Mouse (Mus musculus): ENCODE measurements around the gene Lyrm4. TPM values are rescaled to one million over a fixed set of nuclear protein-coding genes. Genes with fewer than 3 reads are reported as not detected.
A peak's percentile ranks its signal among the peaks of the same experiment; 100 is the strongest.
"Not testable (repeated sequence)": the region's sequence is repeated elsewhere in the genome, so short reads cannot be mapped to it uniquely, and the experiment has no call there.

Gene Lyrm4
- polyA plus RNA-seq, 1 experiment, result 16.8 TPM

DNA sequence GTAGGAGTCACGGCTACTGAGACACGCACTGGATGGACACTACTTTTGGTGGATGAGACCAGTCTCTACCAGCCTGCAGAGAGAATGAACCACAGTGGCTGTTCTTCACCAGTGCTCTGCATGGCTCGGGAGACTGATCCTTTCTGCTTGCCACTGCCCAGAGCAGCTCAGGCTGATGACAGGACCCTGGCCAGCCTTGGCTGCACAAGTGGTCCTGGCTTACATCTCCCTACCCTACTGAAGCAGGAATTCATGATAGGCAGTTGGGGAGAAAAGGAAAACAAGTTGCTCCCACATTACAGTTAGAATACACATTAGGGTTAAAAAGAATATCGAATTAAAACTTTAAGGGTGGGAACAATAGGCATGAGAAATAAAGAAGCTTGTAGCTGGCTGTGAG lies 119.7 kb downstream of the Lyrm4 start:
- no peak for DNase-seq (ENCODE audit: extremely low spot score in 1 of 2, low spot score in 1 of 2)

DNA sequence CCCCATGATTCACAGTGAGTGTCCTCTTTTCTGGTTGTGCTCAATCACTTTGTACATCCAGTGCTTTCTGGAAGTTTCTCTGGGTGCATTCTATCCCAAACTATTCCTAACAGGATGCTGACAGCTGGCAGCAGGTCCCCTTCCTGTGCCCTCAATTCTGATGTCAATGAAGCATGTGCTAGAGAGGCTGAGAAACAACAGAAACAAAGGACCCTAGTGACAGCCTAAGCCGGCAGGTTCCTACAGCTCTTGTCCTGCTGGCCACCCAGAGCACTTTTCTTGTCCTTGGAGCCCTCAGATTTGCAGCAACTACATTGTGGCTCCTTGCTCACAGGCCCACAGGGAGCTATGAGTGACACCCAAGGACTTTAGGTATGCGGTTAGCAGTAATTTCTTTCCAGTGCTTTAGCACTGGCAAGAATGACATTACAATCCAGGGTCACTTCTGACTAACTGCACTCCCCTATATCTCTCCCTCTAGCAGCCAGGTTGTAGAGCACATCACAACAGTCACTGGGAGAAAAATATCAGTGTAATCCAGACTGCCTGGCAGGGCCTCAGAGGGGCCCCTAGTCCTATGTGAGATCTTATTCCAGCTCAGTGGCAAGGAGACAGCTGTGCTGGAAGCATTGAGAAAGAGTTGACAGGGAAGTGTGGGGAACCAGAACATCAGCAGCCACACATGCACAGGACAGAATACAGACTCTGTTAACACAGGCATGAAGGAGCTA lies 121.5 kb downstream of the Lyrm4 start:
- no peak for DNase-seq (ENCODE audit: extremely low spot score in 1 of 2, low spot score in 1 of 2)

DNA sequence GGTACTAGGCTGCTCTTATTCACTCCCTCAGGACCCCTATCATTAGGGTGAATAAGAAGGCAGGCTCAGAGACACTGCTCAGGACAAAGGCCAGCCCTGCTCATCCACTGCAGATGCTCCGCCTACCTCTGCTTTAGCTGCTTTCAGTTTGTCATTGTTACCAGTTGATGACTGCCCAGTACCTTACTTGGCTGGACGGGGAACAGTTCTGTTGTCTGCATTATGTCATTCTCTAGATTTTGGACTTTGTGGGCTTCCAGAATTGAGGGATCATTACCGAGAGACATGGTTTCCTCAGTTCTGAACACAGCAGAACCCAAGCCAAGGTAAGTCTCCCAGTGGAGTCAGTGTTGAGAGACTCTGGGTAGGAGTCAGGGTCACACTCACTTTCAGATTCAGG lies 122.1 kb downstream of the Lyrm4 start:
- no peak for DNase-seq (ENCODE audit: extremely low spot score in 1 of 2, low spot score in 1 of 2)

DNA sequence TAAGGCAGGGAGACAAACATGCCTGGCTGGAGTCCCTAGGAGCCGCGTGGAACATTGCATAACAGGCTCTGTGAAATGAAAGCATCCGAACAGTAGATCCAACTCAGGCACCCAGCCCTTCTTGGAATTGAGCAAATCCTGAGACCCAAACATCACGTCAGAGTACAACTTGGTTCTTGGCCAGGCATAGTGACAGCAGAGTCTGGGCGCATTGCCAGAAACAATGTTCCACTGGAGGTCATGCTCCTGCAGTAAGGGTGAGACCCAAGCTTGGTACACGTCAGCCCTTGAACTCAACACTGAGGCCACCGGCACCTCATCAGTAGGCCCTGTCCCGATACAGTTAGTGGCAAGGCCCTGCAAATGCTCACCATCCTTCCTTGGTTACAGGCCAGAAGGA lies 123.3 kb downstream of the Lyrm4 start:
- peak; percentile 47 to 62 for DNase-seq (ENCODE audit: extremely low spot score in 1 of 2, low spot score in 1 of 2)

DNA sequence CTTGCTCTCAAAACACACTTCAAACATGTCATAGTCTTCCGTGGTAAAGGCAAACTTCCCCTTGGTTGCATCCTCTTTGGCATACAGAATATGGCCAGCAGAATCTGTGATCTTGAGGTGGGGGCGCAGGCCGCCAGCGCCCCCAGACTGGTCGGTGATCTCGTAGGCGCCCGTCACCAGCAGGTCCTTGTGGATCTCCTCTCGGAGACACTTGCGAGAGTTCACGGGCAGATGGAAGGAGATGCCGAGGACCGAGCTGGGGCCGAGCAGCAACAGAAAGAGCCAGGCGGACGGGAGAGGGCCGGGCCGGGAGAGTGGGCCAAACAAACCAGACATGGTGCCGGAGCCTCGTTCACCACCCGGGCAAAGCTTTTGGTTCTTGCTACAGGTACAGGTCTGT lies 126.1 kb downstream of the Lyrm4 start:
- DNase-seq (ENCODE audit: extremely low spot score in 1 of 2, low spot score in 1 of 2), result not testable (repeated sequence)

DNA sequence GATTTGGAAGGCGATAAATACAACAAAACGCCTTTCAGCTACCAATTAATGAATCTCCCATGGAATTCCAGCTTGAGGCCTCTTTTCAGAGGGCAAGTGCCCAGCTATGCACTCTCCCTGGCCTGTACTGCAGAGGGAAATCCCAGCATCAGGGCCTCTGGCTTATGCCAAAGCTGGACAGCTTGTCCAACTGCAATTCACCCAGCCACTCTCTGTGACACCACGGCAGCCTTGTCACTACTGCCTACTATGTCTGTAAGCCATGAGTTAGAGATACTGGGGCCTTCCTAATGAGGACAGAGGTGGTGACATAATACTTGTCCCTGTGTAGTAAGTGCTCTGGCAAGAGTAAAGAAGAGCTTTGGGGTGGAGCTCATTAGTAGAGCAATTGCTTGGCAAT lies 128.0 kb downstream of the Lyrm4 start:
- no peak for DNase-seq (ENCODE audit: extremely low spot score in 1 of 2, low spot score in 1 of 2)

DNA sequence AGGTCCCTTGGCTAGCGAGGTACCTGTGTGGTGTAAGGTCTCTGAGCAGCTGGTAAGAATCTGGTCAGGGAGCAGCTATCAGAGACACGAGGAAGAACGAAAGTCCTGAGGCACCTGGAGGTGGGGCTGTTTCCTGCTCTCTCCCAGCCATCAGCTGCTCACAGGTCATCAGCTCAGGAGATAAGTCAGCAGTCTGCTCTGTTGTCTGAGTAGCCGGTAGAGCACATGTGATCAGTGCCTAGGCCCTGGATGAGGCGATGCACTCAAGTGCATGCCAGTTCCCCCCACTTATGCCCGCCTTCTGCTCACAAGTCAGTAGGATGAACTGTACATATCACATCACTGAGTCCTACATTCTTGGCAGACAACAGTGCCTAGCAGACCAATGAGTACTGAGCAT lies 134.3 kb downstream of the Lyrm4 start:
- no peak for DNase-seq (ENCODE audit: extremely low spot score in 1 of 2, low spot score in 1 of 2)

DNA sequence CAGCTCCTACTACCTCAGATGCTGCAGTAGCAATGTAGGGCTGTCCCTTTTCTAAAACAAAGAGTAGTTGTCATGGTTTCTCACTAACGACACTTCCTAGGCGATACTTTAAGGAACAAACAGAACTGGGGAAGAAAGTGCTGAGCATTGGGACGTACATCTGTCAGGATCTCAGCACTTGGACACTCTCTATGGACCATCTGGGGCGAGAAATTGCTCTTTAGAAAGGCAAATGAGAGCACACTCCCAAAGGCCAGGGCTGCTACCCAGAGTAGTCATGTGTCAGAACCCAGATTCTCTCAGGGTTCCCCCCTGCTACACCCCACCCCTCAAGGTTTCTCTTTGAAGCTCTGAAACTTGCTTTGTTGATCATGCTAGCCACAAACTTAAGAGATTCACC lies 136.9 kb downstream of the Lyrm4 start:
- DNase-seq (ENCODE audit: extremely low spot score in 1 of 2, low spot score in 1 of 2), result no peak

DNA sequence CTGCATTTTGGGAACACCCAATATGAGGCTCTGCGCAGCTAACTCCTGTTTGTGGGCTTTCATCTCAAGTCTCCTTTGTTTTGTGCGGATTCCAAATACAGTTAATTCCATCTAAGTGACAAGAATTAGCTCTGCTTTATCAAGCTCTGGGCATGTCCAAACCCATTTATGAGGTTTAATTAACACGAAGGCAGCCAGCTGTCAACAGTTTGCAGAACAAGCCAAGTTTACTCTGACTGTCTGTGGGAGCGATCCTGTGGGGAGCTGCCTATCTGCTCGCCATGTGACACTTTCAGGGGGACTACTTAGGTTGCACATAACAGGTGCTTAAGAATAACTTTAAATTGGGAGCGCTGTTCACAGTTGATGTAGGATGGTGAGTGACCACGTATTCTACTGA lies 140.4 kb downstream of the Lyrm4 start:
- DNase-seq (ENCODE audit: extremely low spot score in 1 of 2, low spot score in 1 of 2), result no peak

DNA sequence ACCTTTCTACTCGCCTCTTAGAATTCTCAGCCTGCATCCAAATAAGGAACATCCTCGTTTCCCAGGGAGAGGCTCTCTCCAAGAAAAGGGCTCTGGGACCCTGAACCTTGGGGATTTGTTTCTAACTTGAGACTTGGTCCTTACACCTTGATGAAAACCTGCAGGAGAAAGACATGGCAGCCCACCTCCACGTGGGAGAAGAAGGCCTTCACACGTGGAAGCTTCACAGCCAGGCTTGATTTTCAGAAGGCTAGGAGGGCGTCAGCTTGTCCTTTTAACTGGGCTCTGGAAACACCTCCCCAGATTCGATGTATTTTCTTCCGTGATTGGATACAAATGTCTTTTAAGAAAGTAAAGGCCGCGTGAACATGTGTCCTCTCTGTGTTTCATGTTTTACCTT lies 147.5 kb downstream of the Lyrm4 start:
- no peak for DNase-seq (ENCODE audit: extremely low spot score in 1 of 2, low spot score in 1 of 2)

DNA sequence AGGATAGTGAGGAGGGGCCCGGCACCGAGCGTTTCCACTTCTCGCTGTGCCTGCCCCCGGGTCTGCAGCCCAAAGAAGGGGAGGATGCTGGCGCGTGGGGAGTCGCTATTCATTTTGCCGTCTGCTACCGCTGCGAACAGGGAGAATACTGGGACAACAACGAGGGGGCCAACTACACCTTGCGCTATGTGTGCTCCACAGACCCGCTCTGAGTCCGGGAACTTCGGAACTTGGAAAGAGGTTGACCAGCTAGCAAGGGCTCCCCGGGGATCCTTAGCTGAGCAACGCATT lies 147.9 kb downstream of the Lyrm4 start:
- no peak for DNase-seq (ENCODE audit: extremely low spot score in 1 of 2, low spot score in 1 of 2)

DNA sequence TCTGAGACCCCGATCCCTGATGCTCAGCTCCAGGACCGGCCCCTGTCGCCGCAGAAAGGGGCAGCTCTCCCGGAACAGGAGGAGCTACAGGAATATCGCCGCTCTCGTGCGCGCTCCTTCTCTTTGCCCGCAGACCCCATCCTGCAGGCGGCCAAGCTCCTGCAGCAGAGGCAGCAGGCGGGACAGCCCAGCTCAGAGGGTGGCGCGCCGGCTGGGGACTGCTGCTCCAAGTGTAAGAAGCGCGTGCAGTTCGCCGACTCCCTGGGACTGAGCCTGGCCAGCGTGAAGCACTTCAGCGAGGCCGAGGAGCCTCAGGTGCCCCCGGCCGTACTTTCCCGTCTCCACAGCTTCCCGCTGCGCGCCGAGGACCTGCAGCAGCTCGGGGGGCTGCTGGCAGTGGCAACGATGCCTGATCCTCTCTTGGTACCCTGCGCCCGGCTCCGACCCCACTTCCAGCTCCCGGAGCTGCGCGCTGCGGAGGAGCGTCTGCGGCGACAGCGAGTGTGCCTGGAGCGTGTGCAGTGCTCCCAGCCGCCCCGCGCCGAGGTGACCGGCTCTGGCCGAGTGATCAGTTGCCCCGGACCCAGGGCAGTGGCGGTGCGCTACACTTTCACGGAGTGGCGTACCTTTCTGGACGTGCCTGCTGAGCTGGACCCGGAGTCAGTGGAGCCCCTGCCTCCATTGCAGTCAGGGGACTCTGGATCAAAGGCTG lies 148.5 kb downstream of the Lyrm4 start:
- no peak for DNase-seq (ENCODE audit: extremely low spot score in 1 of 2, low spot score in 1 of 2)

DNA sequence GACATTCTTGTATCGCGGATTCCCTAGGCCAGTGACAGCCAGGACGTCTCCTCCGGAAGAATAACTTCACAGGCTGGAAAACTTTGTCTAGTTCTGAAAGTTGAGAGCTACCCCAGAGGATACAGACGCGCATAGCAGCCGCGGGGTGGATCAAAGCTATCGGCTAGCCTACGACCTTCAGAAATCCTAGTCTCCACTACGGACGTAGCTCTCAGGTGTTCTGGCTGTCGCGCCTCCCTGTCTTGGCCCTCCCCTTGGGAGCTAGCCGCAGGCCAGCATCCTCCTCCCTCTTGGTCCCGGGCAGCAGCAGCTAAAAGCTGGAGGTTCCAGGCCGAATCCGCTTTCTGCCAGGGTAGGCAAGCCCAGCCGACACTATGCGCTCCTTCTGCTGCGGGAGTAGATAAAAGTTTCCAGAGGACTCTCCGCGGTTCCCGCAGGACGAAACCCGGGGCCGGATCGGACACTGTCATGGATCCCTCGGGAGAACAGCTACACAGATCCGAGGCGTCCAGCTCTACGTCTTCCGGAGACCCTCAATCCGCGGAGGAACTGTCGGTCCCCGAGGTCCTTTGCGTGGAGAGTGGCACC lies 149.1 kb downstream of the Lyrm4 start:
- no peak for DNase-seq (ENCODE audit: extremely low spot score in 1 of 2, low spot score in 1 of 2)

DNA sequence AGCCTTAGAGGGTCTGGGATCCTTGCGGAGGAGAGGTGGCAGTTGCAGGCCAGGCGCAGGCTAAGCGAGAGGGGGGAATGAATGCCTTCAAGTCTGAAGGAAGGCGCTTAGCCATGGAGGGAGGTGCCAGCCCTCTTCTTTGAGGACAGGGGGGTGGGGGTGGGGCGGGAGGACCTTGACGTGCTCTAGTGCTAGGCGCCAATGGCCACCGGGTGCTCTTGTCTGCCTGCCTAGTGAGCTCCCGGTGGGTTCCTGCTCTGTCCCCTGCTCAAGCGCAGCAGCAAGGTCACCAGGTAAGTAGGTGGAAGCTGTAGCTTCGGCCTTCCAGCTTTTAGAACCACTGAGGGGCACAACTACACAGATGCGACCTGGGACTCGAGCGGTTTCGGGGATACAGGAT lies 149.6 kb downstream of the Lyrm4 start:
- DNase-seq (ENCODE audit: extremely low spot score in 1 of 2, low spot score in 1 of 2), result no peak

DNA sequence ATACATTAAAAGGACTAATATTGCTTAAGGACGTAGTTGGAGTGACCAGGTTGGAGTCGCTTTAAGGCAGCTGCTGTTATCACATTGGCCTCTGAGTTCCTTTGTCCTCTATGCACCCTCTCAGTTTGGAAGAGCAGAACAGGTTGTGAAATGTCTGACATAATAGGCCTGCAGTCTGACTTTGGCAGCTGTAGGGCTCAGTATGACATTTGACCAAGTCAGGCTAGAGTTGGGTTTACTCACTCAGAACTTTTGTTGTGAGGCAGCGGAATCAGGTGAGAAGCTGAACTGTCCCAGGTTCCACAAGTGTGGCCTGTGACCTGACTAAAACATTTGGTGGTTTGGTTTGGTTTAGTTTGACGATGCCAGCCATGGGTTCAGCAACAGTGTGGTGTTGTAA lies 153.7 kb downstream of the Lyrm4 start:
- DNase-seq (ENCODE audit: extremely low spot score in 1 of 2, low spot score in 1 of 2), result no peak

DNA sequence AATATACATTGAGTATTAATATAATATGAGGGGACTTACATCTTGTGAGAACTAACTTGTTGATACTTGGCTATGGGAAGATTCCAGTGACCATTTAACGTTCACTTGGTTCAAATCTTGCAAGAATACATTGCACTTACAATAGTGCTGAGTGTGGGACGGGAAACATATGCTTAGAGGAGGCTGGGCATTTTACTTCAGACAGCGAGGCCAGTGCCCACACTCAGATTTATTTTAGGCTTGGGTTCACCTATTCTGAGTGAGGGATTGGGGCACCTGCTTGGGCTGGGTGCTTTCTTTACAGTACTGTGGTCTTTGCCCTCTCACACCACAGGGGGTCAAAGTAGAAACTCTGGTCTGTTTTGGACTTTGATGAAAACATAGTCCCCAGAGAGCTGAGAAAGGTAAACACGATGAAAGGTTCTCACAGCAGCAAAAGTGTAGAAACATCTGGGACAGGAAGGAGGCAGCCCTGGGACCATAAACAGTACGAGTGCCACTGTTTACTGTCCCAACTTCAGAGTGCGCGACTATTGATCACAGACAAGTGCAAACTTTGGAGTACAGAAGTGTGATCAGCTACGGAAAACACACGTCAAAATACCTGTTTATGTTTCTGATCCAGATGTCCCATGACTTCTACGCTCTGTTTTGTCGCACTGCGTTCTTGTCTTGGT lies 157.8 kb downstream of the Lyrm4 start:
- DNase-seq (ENCODE audit: extremely low spot score in 1 of 2, low spot score in 1 of 2), result peak; percentile 26 to 48

DNA sequence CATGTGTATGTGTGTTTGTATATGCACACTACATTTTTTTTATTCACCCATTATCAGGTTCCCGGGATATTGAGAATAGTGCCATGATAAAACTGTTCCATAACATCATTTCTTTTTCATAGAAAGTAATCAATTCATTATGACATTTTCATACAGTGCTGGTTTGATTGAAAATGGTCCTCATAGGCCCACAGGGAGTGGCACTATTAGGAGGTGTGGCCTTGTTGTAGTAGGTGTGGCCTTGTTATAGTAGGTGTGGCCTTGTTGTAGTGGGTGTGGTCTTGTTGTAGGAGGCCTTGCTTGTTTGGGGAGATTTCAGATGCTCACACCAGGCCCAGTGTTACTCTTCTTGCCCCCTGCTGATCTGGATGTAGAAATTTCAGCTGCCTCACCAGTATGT lies 158.8 kb downstream of the Lyrm4 start, which contains the start of gene Ppp1r3g:
Gene Ppp1r3g (plus strand): TSS at position 301 of the 400 bp plus-strand sequence.
- no peak for DNase-seq (ENCODE audit: extremely low spot score in 1 of 2, low spot score in 1 of 2)

DNA sequence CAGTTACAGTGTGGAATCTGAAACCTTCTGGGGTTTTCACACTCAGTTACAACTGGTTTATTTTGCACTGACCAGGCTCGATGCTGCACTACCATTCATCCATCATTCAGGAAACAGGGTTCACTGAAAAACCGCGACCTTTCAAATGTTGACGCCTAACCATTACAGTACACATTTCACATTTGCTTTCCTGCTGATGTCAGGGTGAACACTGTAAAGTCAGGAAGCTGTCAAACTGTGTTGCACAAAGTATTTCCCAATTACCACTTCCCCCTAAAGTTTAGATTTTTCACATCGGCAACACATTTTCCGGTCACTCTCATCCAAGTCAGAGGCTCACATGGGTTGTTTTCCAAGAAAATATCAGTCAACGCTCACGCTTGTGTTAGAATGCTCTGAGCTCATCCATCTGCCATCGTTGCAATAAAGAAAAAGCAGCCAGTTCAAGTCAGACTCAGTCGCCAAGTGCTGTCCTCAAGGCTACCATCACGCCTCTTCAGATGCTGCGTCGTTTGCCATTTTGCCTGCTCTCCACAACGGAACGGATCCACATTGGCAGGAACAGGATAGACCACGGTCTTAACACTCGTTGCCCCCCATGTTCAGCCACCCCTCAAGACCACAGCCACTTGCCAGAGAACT lies 167.4 kb downstream of the Lyrm4 start:
- peak in 1 of 2 experiments; percentile 9 for DNase-seq (ENCODE audit: extremely low spot score in 1 of 2, low spot score in 1 of 2)

DNA sequence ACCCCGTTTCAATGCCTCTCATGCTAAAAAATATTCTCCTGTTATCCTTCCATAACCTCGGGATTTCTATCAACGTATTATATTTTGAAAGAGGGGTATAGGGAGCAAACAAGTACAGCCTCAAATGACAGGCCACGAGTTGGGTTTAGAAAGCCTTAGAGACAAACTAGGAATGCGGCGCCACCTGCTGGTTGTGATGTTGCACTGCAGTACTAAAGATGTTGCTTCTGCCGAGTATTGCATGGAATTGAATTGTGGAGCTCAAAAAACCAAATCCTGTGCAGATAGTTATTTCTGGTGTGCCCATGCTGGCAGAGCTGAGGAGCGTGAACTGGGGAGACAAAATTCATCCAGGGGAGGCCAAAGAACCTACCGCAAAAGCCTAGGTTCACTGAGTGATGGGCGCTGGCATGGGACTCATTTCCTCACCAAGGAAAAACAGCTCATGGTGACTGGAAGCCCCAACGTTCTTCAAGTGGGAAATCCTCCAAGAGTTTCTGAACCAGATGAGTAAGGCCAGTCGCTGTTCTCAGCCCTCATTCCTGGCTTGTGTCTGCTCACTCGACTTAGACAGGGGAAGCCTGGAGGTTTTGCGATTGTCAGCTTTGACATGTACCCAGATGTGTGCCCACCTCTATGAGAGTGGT lies 169.8 kb downstream of the Lyrm4 start:
- DNase-seq (ENCODE audit: extremely low spot score in 1 of 2, low spot score in 1 of 2), result peak; percentile 34 to 90

DNA sequence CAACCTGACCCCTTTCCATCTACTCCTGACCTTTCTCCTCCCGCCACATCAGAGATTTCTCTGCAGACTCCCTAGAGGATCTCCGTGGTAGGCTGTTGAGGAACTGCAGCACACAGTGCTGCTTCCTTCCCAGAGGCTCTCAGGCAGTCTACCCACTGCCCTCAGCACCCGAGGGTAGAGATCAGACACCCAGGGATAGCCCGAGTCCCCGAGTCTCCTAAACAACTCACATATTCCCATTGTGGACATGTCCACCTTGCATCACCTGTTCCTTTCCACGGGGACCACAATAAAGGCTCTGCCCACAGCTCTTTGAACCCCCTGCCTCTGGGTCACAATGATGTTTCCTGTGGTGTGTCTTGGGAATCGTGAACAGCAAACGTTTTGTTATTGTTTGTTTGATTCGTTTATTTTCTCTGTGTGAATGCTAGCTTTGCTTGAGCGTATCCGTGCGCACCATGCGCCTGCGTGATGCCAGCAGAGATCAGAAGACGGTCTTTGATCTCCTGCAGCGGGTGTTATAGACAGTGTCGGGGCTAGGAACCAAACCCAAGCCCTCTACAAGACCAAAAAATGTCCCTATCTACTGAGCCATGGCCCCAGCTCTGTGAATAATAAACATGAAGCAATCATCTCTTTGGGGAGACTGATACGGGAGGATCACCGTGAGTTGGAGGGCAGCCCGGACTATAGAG lies 170.5 kb downstream of the Lyrm4 start:
- DNase-seq (ENCODE audit: extremely low spot score in 1 of 2, low spot score in 1 of 2), result no peak
